Mouse (Mus musculus) adrenal gland, postnatal 0 days (tissue): ENCODE measurements around the gene Vmn1r36. TPM values are rescaled to one million over a fixed set of nuclear protein-coding genes. Genes with fewer than 3 reads are reported as not detected.

Experiments used
- polyA plus RNA-seq: library from polyadenylated mRNA; unstranded; fragments of >200 nt; fragmentation: Nextera tagmentation; extraction: Ambion mirVana; gene quantifications from 2 replicates; pipeline ENCODE4 v1.2.1, GENCODE M21; 2015

Vmn1r36 gene
- polyA plus RNA-seq = not detected in 2 replicates

DNA sequence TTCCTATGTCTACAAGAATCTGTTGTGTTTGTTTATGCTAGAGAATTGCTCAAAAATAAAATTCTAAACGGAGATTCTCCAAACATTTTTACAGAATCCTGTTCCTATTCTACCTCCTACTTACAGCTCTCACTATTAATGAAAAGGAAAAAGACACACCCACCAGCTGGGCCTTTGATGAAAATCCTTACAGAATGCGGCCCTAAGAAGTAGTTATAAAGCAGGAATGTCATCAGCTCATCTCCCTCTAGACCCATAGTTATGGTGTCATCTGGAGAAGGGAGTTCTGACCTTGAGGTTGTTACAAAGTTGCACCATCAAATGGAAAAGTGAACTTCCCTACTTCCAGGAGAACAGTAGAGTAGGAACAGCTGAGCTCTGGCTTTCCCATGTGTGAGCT, at the start of gene Vmn1r36:
Gene Vmn1r36 (minus strand): TSS at position 101 of the 400 bp plus-strand sequence.

DNA sequence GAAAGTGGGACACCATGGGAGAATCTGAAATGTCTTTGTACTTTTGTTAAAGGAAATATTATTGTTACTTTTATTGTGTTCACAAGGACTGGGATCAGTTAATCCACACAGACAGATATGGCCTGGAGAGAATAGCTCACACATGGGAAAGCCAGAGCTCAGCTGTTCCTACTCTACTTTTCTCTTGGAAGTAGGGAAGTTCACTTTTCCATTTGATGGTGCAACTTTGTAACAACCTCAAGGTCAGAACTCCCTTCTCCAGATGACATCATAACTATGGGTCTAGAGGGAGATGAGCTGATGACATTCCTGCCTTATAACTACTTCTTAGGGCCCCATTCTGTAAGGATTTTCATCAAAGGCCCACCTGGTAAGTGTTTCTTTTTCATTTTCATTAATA, 10.1 kb upstream of the Vmn1r36 start, which contains the start of gene Vmn1r37:
Gene Vmn1r37 (plus strand): TSS at position 301 of the 400 bp plus-strand sequence.

DNA sequence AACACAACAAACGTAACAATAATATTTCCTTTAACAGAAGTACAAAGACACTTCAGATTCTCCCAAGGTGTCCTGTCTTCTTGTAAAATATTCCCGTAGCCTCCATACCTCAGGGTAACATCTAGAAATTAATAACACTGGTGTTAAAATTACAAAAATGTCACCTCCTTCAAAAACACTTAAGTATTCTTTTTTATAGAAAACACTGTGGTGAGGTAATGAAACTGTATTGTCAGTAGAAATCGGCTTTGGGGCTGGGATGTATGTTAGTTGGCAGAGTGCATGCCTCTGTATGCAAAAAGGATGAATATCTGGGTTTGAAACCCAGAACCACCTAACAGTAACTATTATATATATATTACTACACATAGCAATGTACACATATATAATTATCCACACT, 33.2 kb downstream of the Vmn1r36 start, which contains the start of gene Vmn1r35:
Gene Vmn1r35 (minus strand): TSS at position 101 of the 400 bp plus-strand sequence.

Other genes with a start within 250 kb of the Vmn1r36 start
- 59.3 and 62.5 TPM in 2 replicates for gene Mad2l1, start 183.8 kb downstream of the Vmn1r36 start, polyA plus RNA-seq
- not detected in 2 replicates for gene Vmn1r32, start 159.1 kb downstream of the Vmn1r36 start, polyA plus RNA-seq
- not detected in 2 replicates for gene Vmn1r33, start 100.9 kb downstream of the Vmn1r36 start, polyA plus RNA-seq
- gene Vmn1r34, start 75.3 kb downstream of the Vmn1r36 start, polyA plus RNA-seq = not detected in 2 replicates
- gene Vmn1r35, start 33.3 kb downstream of the Vmn1r36 start, polyA plus RNA-seq = not detected in 2 replicates
- gene Vmn1r37, start 10.2 kb upstream of the Vmn1r36 start, polyA plus RNA-seq = not detected in 2 replicates
- gene Vmn1r38, start 63.5 kb upstream of the Vmn1r36 start, polyA plus RNA-seq = not detected in 2 replicates
- not detected in 2 replicates for gene Vmn1r39, start 91.4 kb upstream of the Vmn1r36 start, polyA plus RNA-seq
- gene Gng12, start 177.2 kb upstream of the Vmn1r36 start, polyA plus RNA-seq = 47.7 and 61.6 TPM in 2 replicates